Mouse (Mus musculus) CH12.LX (cell line): Measurements from ENCODE around the gene Cdh24. TPM values are rescaled to one million over a fixed set of nuclear protein-coding genes. Genes with fewer than 3 reads are reported as not detected.

Source experiments
- DNase-seq: peaks from one replicate; pipeline ENCODE4 v3.0.0-alpha.2; 2013; ENCODE audit errors: extremely low read depth
- H3K27ac ChIP-seq: 2 replicates; pipeline ENCODE4 v1.5.1; 2012; ENCODE audit warnings: low read depth, mild to moderate bottlenecking, control low read depth, moderate library complexity; ENCODE audit not compliant: insufficient read depth
- H3K27me3 ChIP-seq: replicated peaks from 2 replicates; pipeline ENCODE3; 2012; ENCODE audit warnings: inconsistent platforms
- H3K36me3 ChIP-seq, 2 experiments: replicated peaks in 1 of 2; 2 replicates each; pipeline versions ENCODE3 to v1.6.1; 2012; ENCODE audit warnings: inconsistent platforms in 1 of 2, low read length in 1 of 2, mild to moderate bottlenecking in 1 of 2, mixed read lengths in 1 of 2, moderate library complexity in 1 of 2; ENCODE audit not compliant: control insufficient read depth in 1 of 2, insufficient read depth in 1 of 2
- H3K4me1 ChIP-seq, 2 experiments: 2 replicates each; pipeline ENCODE4 v1.6.1; 2012; ENCODE audit warnings: inconsistent platforms in 1 of 2, moderate library complexity in 1 of 2; ENCODE audit not compliant: insufficient read depth in 2 of 2, control insufficient read depth in 1 of 2
- H3K4me2 ChIP-seq: 2 replicates; pipeline ENCODE4 v1.6.1; 2012; ENCODE audit warnings: low read depth, mild to moderate bottlenecking, control low read depth; ENCODE audit not compliant: poor library complexity, insufficient read depth, severe bottlenecking
- H3K4me3 ChIP-seq, 3 experiments: fragments of 150-350 bp in 1 of 3; sonication (generic) in 1 of 3; replicated peaks in 1 of 3; 2 replicates each; pipeline versions ENCODE3 to v1.5.1; 2011 to 2012; ENCODE audit warnings: low read depth in 2 of 3, low read length in 2 of 3, mild to moderate bottlenecking in 2 of 3, moderate library complexity in 2 of 3, control low read depth in 1 of 3, improper control_type of control experiment in 1 of 3, inconsistent platforms in 1 of 3, mixed read lengths in 1 of 3; ENCODE audit not compliant: poor library complexity in 1 of 3
- H3K79me2 ChIP-seq: replicated peaks from 2 replicates; pipeline ENCODE4 v1.6.1; 2012; ENCODE audit warnings: mild to moderate bottlenecking, moderate library complexity; ENCODE audit not compliant: control insufficient read depth, poor library complexity, insufficient read depth, severe bottlenecking; ENCODE audit errors: extremely low read depth
- H3K9ac ChIP-seq: 2 replicates; pipeline ENCODE4 v1.6.1; 2012; ENCODE audit warnings: low read depth, mild to moderate bottlenecking, control low read depth, moderate library complexity; ENCODE audit not compliant: insufficient read depth
- H3K9me3 ChIP-seq: replicated peaks from 2 replicates; pipeline ENCODE3; 2012; ENCODE audit warnings: low read length, inconsistent platforms, mixed read lengths
- BHLHE40 ChIP-seq: IDR thresholded peaks from 2 replicates; pipeline ENCODE4 v1.6.1; 2011; ENCODE audit warnings: mild to moderate bottlenecking, low read depth, low read length, improper control_type of control experiment
- CHD1 ChIP-seq: IDR thresholded peaks from 2 replicates; pipeline ENCODE4 v1.6.1; 2012; ENCODE audit warnings: low read depth, low read length, improper control_type of control experiment, inconsistent platforms
- CHD2 ChIP-seq: IDR thresholded peaks from 2 replicates; pipeline ENCODE4 v1.6.1; 2011; ENCODE audit warnings: low read length, improper control_type of control experiment
- CTCF ChIP-seq, 2 experiments: IDR thresholded peaks in 1 of 2; conservative IDR thresholded peaks in 1 of 2; 2 replicates each; pipeline ENCODE4 v1.5.1; 2011 to 2012; ENCODE audit warnings: low read depth in 2 of 2, low read length in 2 of 2, improper control_type of control experiment in 1 of 2, inconsistent platforms in 1 of 2, mild to moderate bottlenecking in 1 of 2, moderate library complexity in 1 of 2
- E2F4 ChIP-seq: IDR thresholded peaks from 2 replicates; pipeline ENCODE4 v1.6.1; 2011; ENCODE audit warnings: low read depth, low read length, improper control_type of control experiment; ENCODE audit not compliant: insufficient replicate concordance
- ELF1 ChIP-seq: IDR thresholded peaks from 2 replicates; pipeline ENCODE4 v1.6.1; 2014; ENCODE audit warnings: low read depth, mild to moderate bottlenecking, inconsistent platforms, low read length, improper control_type of control experiment
- EP300 ChIP-seq: IDR thresholded peaks from 2 replicates; pipeline ENCODE4 v1.6.1; 2011; ENCODE audit warnings: low read length, improper control_type of control experiment
- ETS1 ChIP-seq: conservative IDR thresholded peaks from 2 replicates; pipeline ENCODE4 v1.6.1; 2012; ENCODE audit warnings: low read depth, mild to moderate bottlenecking, inconsistent platforms, low read length, improper control_type of control experiment, moderate library complexity
- HCFC1 ChIP-seq: IDR thresholded peaks from 2 replicates; pipeline ENCODE4 v1.6.1; 2012; ENCODE audit warnings: low read depth, mild to moderate bottlenecking, inconsistent platforms, low read length, improper control_type of control experiment
- IRF4 ChIP-seq: IDR thresholded peaks from 2 replicates; pipeline ENCODE4 v1.6.1; 2014; ENCODE audit warnings: low read depth, mild to moderate bottlenecking, inconsistent platforms, low read length, improper control_type of control experiment
- JUN ChIP-seq: IDR thresholded peaks from 2 replicates; pipeline ENCODE4 v1.6.1; 2011; ENCODE audit warnings: low read depth, mild to moderate bottlenecking, low read length, improper control_type of control experiment, moderate library complexity; ENCODE audit not compliant: insufficient read depth
- JUND ChIP-seq: conservative IDR thresholded peaks from 2 replicates; pipeline ENCODE4 v1.6.1; 2011; ENCODE audit warnings: low read depth, low read length, improper control_type of control experiment
- KAT2A ChIP-seq: IDR thresholded peaks from 2 replicates; pipeline ENCODE4 v1.6.1; 2012; ENCODE audit warnings: low read length, improper control_type of control experiment, inconsistent platforms; ENCODE audit not compliant: insufficient replicate concordance
- MAFK ChIP-seq: IDR thresholded peaks from 2 replicates; pipeline ENCODE4 v1.6.1; 2011; ENCODE audit warnings: low read length, improper control_type of control experiment; ENCODE audit not compliant: insufficient replicate concordance
- MAX ChIP-seq: IDR thresholded peaks from 2 replicates; pipeline ENCODE4 v1.6.1; 2011; ENCODE audit warnings: low read length, improper control_type of control experiment
- MAZ ChIP-seq: IDR thresholded peaks from 2 replicates; pipeline ENCODE4 v1.6.1; 2012; ENCODE audit warnings: low read depth, mild to moderate bottlenecking, inconsistent platforms, low read length, improper control_type of control experiment, moderate library complexity
- MXI1 ChIP-seq: IDR thresholded peaks from 2 replicates; pipeline ENCODE4 v1.6.1; 2011; ENCODE audit warnings: mild to moderate bottlenecking, low read depth, low read length, improper control_type of control experiment
- MYC ChIP-seq: IDR thresholded peaks from 2 replicates; pipeline ENCODE4 v1.6.1; 2011; ENCODE audit warnings: low read depth, mild to moderate bottlenecking, improper control_type of control experiment, low read length
- NELFE ChIP-seq: IDR thresholded peaks from 2 replicates; pipeline ENCODE4 v1.6.1; 2011; ENCODE audit warnings: low read depth, low read length, improper control_type of control experiment
- NRF1 ChIP-seq: IDR thresholded peaks from 2 replicates; pipeline ENCODE4 v1.6.1; 2014; ENCODE audit warnings: low read depth, mild to moderate bottlenecking, inconsistent platforms, low read length, improper control_type of control experiment, moderate library complexity
- PAX5 ChIP-seq: IDR thresholded peaks from 2 replicates; pipeline ENCODE4 v1.6.1; 2012; ENCODE audit warnings: low read length, inconsistent platforms, mixed read lengths
- POLR2A ChIP-seq: IDR thresholded peaks from 2 replicates; pipeline ENCODE4 v1.6.1; 2011; ENCODE audit warnings: low read depth, mild to moderate bottlenecking, improper control_type of control experiment, low read length
- POLR2AphosphoS2 ChIP-seq: IDR thresholded peaks from 2 replicates; pipeline ENCODE4 v1.6.1; 2011; ENCODE audit warnings: low read depth, low read length, improper control_type of control experiment
- RAD21 ChIP-seq: IDR thresholded peaks from 2 replicates; pipeline ENCODE4 v1.6.1; 2011; ENCODE audit warnings: low read depth, mild to moderate bottlenecking, low read length, improper control_type of control experiment, moderate library complexity
- RCOR1 ChIP-seq: conservative IDR thresholded peaks from 2 replicates; pipeline ENCODE4 v1.6.1; 2012; ENCODE audit warnings: low read depth, mild to moderate bottlenecking, inconsistent platforms, low read length, improper control_type of control experiment
- SIN3A ChIP-seq: IDR thresholded peaks from 2 replicates; pipeline ENCODE4 v1.6.1; 2012; ENCODE audit warnings: low read length, improper control_type of control experiment, inconsistent platforms
- SMC3 ChIP-seq: IDR thresholded peaks from 2 replicates; pipeline ENCODE4 v1.6.1; 2011; ENCODE audit warnings: low read depth, low read length, improper control_type of control experiment
- TBP ChIP-seq: conservative IDR thresholded peaks from 2 replicates; pipeline ENCODE4 v1.6.1; 2011; ENCODE audit warnings: low read depth, low read length, improper control_type of control experiment
- TCF12 ChIP-seq: IDR thresholded peaks from 2 replicates; pipeline ENCODE4 v1.6.1; 2014; ENCODE audit warnings: low read depth, mild to moderate bottlenecking, inconsistent platforms, low read length, improper control_type of control experiment
- UBTF ChIP-seq: IDR thresholded peaks from 2 replicates; pipeline ENCODE4 v1.6.1; 2012; ENCODE audit warnings: low read depth, mild to moderate bottlenecking, inconsistent platforms, low read length, improper control_type of control experiment, moderate library complexity
- USF1 ChIP-seq: IDR thresholded peaks from 2 replicates; pipeline ENCODE4 v1.6.1; 2014; ENCODE audit warnings: low read depth, mild to moderate bottlenecking, inconsistent platforms, low read length, improper control_type of control experiment
- USF2 ChIP-seq: conservative IDR thresholded peaks from 2 replicates; pipeline ENCODE4 v1.6.1; 2011; ENCODE audit warnings: low read depth, low read length, improper control_type of control experiment
- ZC3H11A ChIP-seq: IDR thresholded peaks from 2 replicates; pipeline ENCODE4 v1.6.1; 2012; ENCODE audit warnings: low read depth, mild to moderate bottlenecking, inconsistent platforms, low read length, improper control_type of control experiment
- ZKSCAN1 ChIP-seq: IDR thresholded peaks from 2 replicates; pipeline ENCODE4 v1.6.1; 2012; ENCODE audit warnings: low read depth, inconsistent platforms, low read length, improper control_type of control experiment, borderline replicate concordance
- ZMIZ1 ChIP-seq: IDR thresholded peaks from 2 replicates; pipeline ENCODE4 v1.6.1; 2012; ENCODE audit warnings: low read depth, mild to moderate bottlenecking, inconsistent platforms, low read length, improper control_type of control experiment
- ZNF384 ChIP-seq: IDR thresholded peaks from 2 replicates; pipeline ENCODE4 v1.6.1; 2012; ENCODE audit warnings: low read depth, low read length, improper control_type of control experiment, inconsistent platforms
- dilution Hi-C: fragments of 300-500 bp; cut with MboI; formaldehyde crosslinking; loops from 2 replicates; pipeline ENCODE4 v1.14.3; 2020; ENCODE audit warnings: low sequenced_read_pairs; ENCODE audit not compliant: extremely low pct_unique_long_range_greater_than_20kb, extremely low pct_ligation_motif_present
- in situ Hi-C: fragments of 300-500 bp; cut with MboI; formaldehyde crosslinking; loops from 3 replicates; pipeline ENCODE4 v1.14.3; 2019; ENCODE audit warnings: low sequenced_read_pairs, low pct_ligation_motif_present, low pct_unique_long_range_greater_than_20kb, mixed read lengths
- polyA plus RNA-seq: library from polyadenylated mRNA; unstranded; fragments of >175 nt; gene quantifications from 2 replicates; pipeline ENCODE4 v1.2.1, GENCODE M21; 2012; ENCODE audit warnings: low read depth; ENCODE audit not compliant: insufficient read length
- total RNA-seq, 2 experiments: library from RNA; depleted of rRNA; stranded (reverse); fragments of 300-350 nt in 1 of 2; fragments of >200 nt in 1 of 2; gene quantifications; 2 replicates each; pipeline ENCODE4 v1.2.3; 2012 to 2014

Gene Cdh24
- total and polyA plus RNA-seq, 3 experiments, result 1.0 to 4.9 (median 1.6) TPM

- TF ChIP-seq ELF1 (peak; percentile 91), EP300 (no peak), HCFC1 (peak; percentile 74), ZKSCAN1 (no peak), MXI1 (peak; percentile 57), ZMIZ1 (peak; percentile 59)
Measured at GRCm38 (mm10) chr14:54686522-54687143, 45.5 kb upstream of the Cdh24 start, which contains the start of gene Acin1 (continued).

DNA sequence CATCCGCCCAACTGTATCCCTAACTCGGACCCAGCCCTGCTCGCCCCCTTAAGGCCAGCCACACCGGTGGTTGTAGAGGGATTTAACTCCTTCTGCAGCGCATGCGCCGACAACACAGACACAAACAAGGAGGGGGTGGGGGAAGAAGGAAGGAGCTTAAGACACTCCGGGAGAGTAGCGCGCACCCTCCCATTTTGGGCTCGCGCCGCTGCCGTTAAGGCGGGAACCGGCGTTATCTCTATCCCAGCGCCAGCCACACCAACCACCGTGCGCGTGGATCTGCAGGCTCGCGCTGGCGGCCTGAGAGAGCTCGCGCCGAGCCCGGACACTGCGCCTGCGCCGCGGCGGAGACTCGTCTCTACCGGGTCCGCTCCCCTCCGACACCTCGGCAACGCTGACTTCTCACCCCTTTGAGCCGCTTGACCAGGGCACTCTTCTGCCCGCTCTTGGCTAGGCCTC, 44.9 kb upstream of the Cdh24 start, which contains the start of gene 1700123O20Rik:
1700123O20Rik (plus strand) TSS at position 154 of the 459 bp plus-strand sequence.
- Histone ChIP-seq H3K9me3 (no peaks in the 10 kb centered on the region), H3K4me3 (peak within 1 kb of the TSS; percentile 81 to 98 (median 82)), H3K27ac (peak within 1 kb of the TSS; percentile 78), H3K4me2 (peak within 1 kb of the TSS; percentile 98), H3K27me3 (no peaks in the 10 kb centered on the region), H3K9ac (peak within 1 kb of the TSS; percentile 99), H3K79me2 (peaks cover 61% of the 10 kb centered on the region), H3K36me3 (peaks cover 25 to 56% of the 10 kb centered on the region in 2 experiments), H3K4me1 (peaks cover 2 to 44% of the 10 kb centered on the region in 2 experiments; a peak in 3 of 4 replicates)
- peak; percentile 92 for DNase-seq
- in situ Hi-C loops (no loop called here), dilution Hi-C loops (no loop called here)
- TF ChIP-seq UBTF, result 0 out of 2 replicates have a peak, but pooled peaks have one; percentile 74
- TF ChIP-seq POLR2AphosphoS2, result no peak
- no peak for TF ChIP-seq KAT2A
- peak in 1 of 2 experiments; percentile 35; a peak in 2 of 4 replicates for TF ChIP-seq CTCF (conservative IDR thresholded peaks at IDR 0.05 in 1 of 2, IDR thresholded peaks at IDR 0.05 in 1 of 2; ENCODE audit: low read depth in 2 of 2, low read length in 2 of 2)
- peak; percentile 67; the same call in 1 of the 2 replicates for TF ChIP-seq MAX
- TF ChIP-seq BHLHE40, result no peak
- no peak for TF ChIP-seq EP300
- TF ChIP-seq ZNF384, result no peak
- TF ChIP-seq TBP, result no peak
- TF ChIP-seq SMC3, result no peak
- TF ChIP-seq RAD21, result no peak
- peak; percentile 54; the same call in 1 of the 2 replicates for TF ChIP-seq MXI1
- TF ChIP-seq ETS1, result 0 out of 2 replicates have a peak, but pooled peaks have one; percentile 21
- peak; percentile 86 for TF ChIP-seq NRF1
- no peak for TF ChIP-seq MAFK
- TF ChIP-seq CHD2, result peak; percentile 74
- no peak for TF ChIP-seq PAX5
- no peak for TF ChIP-seq ZC3H11A
- TF ChIP-seq USF2, result no peak
- no peak for TF ChIP-seq MYC
- no peak for TF ChIP-seq CHD1
- no peak for TF ChIP-seq ZKSCAN1
- no peak for TF ChIP-seq MAZ
- TF ChIP-seq POLR2A, result peak; percentile 80
- TF ChIP-seq HCFC1, result no peak
- TF ChIP-seq JUN, result no peak
- no peak for TF ChIP-seq JUND
- TF ChIP-seq RCOR1, result no peak
- TF ChIP-seq NELFE, result no peak; the same call in 1 of the 2 replicates
- peak; percentile 87 for TF ChIP-seq SIN3A
- no peak for TF ChIP-seq USF1
- no peak for TF ChIP-seq TCF12
- no peak for TF ChIP-seq E2F4
- TF ChIP-seq IRF4, result peak; percentile 62; the same call in 1 of the 2 replicates
- TF ChIP-seq ZMIZ1, result peak; percentile 78; the same call in 1 of the 2 replicates
- peak; percentile 70 for TF ChIP-seq ELF1
